Mouse (Mus musculus) ES-Bruce4 (cell line): ENCODE measurements around the gene Ggta1.

Experiments used
- CTCF ChIP-seq: IDR thresholded peaks from one replicate; pipeline ENCODE4 v1.8.1; 2011; ENCODE audit warnings: low read depth, low read length
- EP300 ChIP-seq: IDR thresholded peaks from 2 replicates; pipeline ENCODE4 v1.6.1; 2011; ENCODE audit warnings: low read depth, low read length; ENCODE audit not compliant: insufficient read depth
- POLR2A ChIP-seq: IDR thresholded peaks from one replicate; pipeline ENCODE4 v1.8.1; 2011; ENCODE audit warnings: low read length; ENCODE audit not compliant: insufficient read depth

GRCm38 (mm10) chr2:35509888-35510287 is 46.9 kb upstream of the Ggta1 start:
- no peak for TF ChIP-seq CTCF
- no peak for TF ChIP-seq POLR2A
- TF ChIP-seq EP300, result no peak
